Mouse (Mus musculus) lung, postnatal 0 days (tissue): Measurements from ENCODE around the gene Dnajb3. TPM values are rescaled to one million over a fixed set of nuclear protein-coding genes. Genes with fewer than 3 reads are reported as not detected.
"Not testable (repeated sequence)": the region's sequence is repeated elsewhere in the genome, so short reads cannot be mapped to it uniquely, and the experiment has no call there.

Source experiments
- ATAC-seq: fragments of 200-750 bp; cut with Nextera tagmentation; 2 replicates; pipeline ENCODE4 v1.8.0; 2017; ENCODE audit warnings: moderate library complexity
- DNase-seq: peaks from one replicate; pipeline ENCODE4 v3.0.0-alpha.2; 2016; ENCODE audit warnings: low spot score
- H3K27ac ChIP-seq: fragments of 300-500 bp; sonication (generic); 2 replicates; pipeline ENCODE4 v1.5.1; 2014; ENCODE audit warnings: antibody characterized with exemption, mild to moderate bottlenecking, low read length, mixed read lengths
- H3K27me3 ChIP-seq: fragments of 300-500 bp; sonication (generic); replicated peaks from 2 replicates; pipeline ENCODE4 v1.6.1; 2014; ENCODE audit warnings: low read length, mixed read lengths; ENCODE audit not compliant: insufficient read depth
- H3K36me3 ChIP-seq: fragments of 300-500 bp; sonication (generic); 2 replicates; pipeline ENCODE4 v1.6.1; 2014; ENCODE audit warnings: low read length, mixed read lengths; ENCODE audit not compliant: insufficient read depth
- H3K4me1 ChIP-seq: fragments of 300-500 bp; sonication (generic); 2 replicates; pipeline ENCODE4 v1.6.1; 2014; ENCODE audit warnings: antibody characterized with exemption, low read depth, low read length, mixed read lengths; ENCODE audit not compliant: insufficient read depth
- H3K4me2 ChIP-seq: fragments of 300-500 bp; sonication (generic); replicated peaks from 2 replicates; pipeline ENCODE4 v1.6.1; 2014; ENCODE audit warnings: low read depth, mild to moderate bottlenecking, low read length, moderate library complexity, mixed read lengths
- H3K4me3 ChIP-seq: fragments of 300-500 bp; sonication (generic); 2 replicates; pipeline ENCODE4 v1.5.1; 2014; ENCODE audit warnings: low read depth, low read length
- H3K9ac ChIP-seq: fragments of 300-500 bp; sonication (generic); replicated peaks from 2 replicates; pipeline ENCODE4 v1.6.1; 2014; ENCODE audit warnings: low read depth, mild to moderate bottlenecking
- H3K9me3 ChIP-seq: fragments of 300-500 bp; sonication (generic); 2 replicates; pipeline ENCODE4 v1.6.1; 2016; ENCODE audit warnings: low read length, mixed read lengths
- CTCF ChIP-seq: IDR thresholded peaks from 2 replicates; pipeline ENCODE4 v1.5.1; 2016; ENCODE audit warnings: antibody characterized with exemption, mild to moderate bottlenecking
- EP300 ChIP-seq: IDR thresholded peaks from 2 replicates; pipeline ENCODE4 v1.6.1; 2016; ENCODE audit warnings: antibody characterized with exemption, mild to moderate bottlenecking, control low read depth
- WGBS: fragments of 180-500 bp; shearing (Covaris S2); extraction: QIAGEN DNeasy Blood & Tissue Kit; methylation state at CpG from one replicate; pipeline ENCODE4 v1.1.7; 2014; 5-methylcytosine and 5-hydroxymethylcytosine counted together
- polyA plus RNA-seq: library from polyadenylated mRNA; unstranded; fragments of >200 nt; fragmentation: Nextera tagmentation; extraction: Ambion mirVana; gene quantifications from 2 replicates; pipeline ENCODE4 v1.2.1, GENCODE M21; 2015

Dnajb3 gene
- polyA plus RNA-seq, 1 experiment from 2014 or later = 2.7 TPM

GRCm38 (mm10) chr1:88229986-88230385 is 24.4 kb upstream of the Dnajb3 start:
- peaks cover 70% of the 10 kb centered on the region for H3K9me3 ChIP-seq
- H3K4me2 ChIP-seq = no peak overlapping the region
- H3K9ac ChIP-seq = no peak overlapping the region
- DNase-seq (no peak), ATAC-seq (no peak)
- H3K4me3 ChIP-seq = no peak overlapping the region
- no peak for TF ChIP-seq CTCF
- no peak for TF ChIP-seq EP300
- no peaks in the 10 kb centered on the region for H3K4me1 ChIP-seq
- H3K36me3 ChIP-seq = no peaks in the 10 kb centered on the region
- no peak overlapping the region for H3K27ac ChIP-seq
- H3K27me3 ChIP-seq = no peaks in the 10 kb centered on the region
- WGBS = 80% methylated on average over 5 of the region's 5 CpGs

GRCm38 (mm10) chr1:88229566-88229965 is 24.0 kb upstream of the Dnajb3 start:
- no peak overlapping the region for H3K4me3 ChIP-seq
- no peaks in the 10 kb centered on the region for H3K27me3 ChIP-seq
- no peaks in the 10 kb centered on the region for H3K4me1 ChIP-seq
- 72% methylated on average over 3 of the region's 3 CpGs for WGBS
- no peaks in the 10 kb centered on the region for H3K36me3 ChIP-seq
- H3K9me3 ChIP-seq = peaks cover 66% of the 10 kb centered on the region
- ATAC-seq (no peak), DNase-seq (no peak)
- no peak overlapping the region for H3K27ac ChIP-seq
- H3K4me2 ChIP-seq = no peak overlapping the region
- TF ChIP-seq EP300 (no peak), CTCF (no peak)
- no peak overlapping the region for H3K9ac ChIP-seq

- DNase-seq = no peak
- no peak for ATAC-seq
- Histone ChIP-seq H3K9me3 (peaks cover 60% of the 10 kb centered on the region), H3K27me3 (no peaks in the 10 kb centered on the region), H3K9ac (no peak overlapping the region), H3K4me3 (no peak overlapping the region), H3K4me1 (no peaks in the 10 kb centered on the region), H3K36me3 (no peaks in the 10 kb centered on the region), H3K27ac (no peak overlapping the region), H3K4me2 (no peak overlapping the region)
- WGBS = 70% methylated on average over 7 of the region's 7 CpGs
- TF ChIP-seq CTCF (no peak), EP300 (no peak)
Observed at GRCm38 (mm10) chr1:88228121-88228520, 22.5 kb upstream of the Dnajb3 start.

- H3K27me3 ChIP-seq = no peaks in the 10 kb centered on the region
- H3K9ac ChIP-seq = no peak overlapping the region
- WGBS = 47% methylated on average over 2 of the region's 2 CpGs
- no peak for DNase-seq
- ATAC-seq = no peak
- no peak overlapping the region for H3K4me2 ChIP-seq
- no peak overlapping the region for H3K27ac ChIP-seq
- H3K4me3 ChIP-seq = no peak overlapping the region
- no peaks in the 10 kb centered on the region for H3K4me1 ChIP-seq
- H3K9me3 ChIP-seq = peaks cover 55% of the 10 kb centered on the region
- TF ChIP-seq CTCF = no peak
- TF ChIP-seq EP300 = no peak
- H3K36me3 ChIP-seq = no peaks in the 10 kb centered on the region
Observed at GRCm38 (mm10) chr1:88227482-88227881, 21.9 kb upstream of the Dnajb3 start.

- Histone ChIP-seq H3K9ac (no peak within 1 kb of the TSS), H3K4me2 (no peak within 1 kb of the TSS), H3K27ac (no peak within 1 kb of the TSS), H3K9me3 (peaks cover 50% of the 10 kb centered on the region), H3K36me3 (no peaks in the 10 kb centered on the region), H3K4me3 (no peak within 1 kb of the TSS), H3K4me1 (no peaks in the 10 kb centered on the region), H3K27me3 (no peaks in the 10 kb centered on the region)
- DNase-seq (no peak), ATAC-seq (no peak)
- no peak for TF ChIP-seq CTCF
- no peak for TF ChIP-seq EP300
- 43% methylated on average over 5 of the region's 5 CpGs for WGBS
Observed at GRCm38 (mm10) chr1:88226670-88227379, 21.2 kb upstream of the Dnajb3 start, which contains the start of gene Mroh2a. Gene Mroh2a, plus strand, starts transcription at chr1:88226986.

GRCm38 (mm10) chr1:88225741-88226140 is 20.2 kb upstream of the Dnajb3 start:
- ATAC-seq (no peak), DNase-seq (no peak)
- Histone ChIP-seq H3K4me3 (no peak overlapping the region), H3K9me3 (peaks cover 41% of the 10 kb centered on the region), H3K27me3 (no peaks in the 10 kb centered on the region), H3K4me1 (no peaks in the 10 kb centered on the region), H3K36me3 (no peaks in the 10 kb centered on the region), H3K9ac (no peak overlapping the region), H3K27ac (no peak overlapping the region), H3K4me2 (no peak overlapping the region)
- TF ChIP-seq EP300 (no peak), CTCF (no peak)

GRCm38 (mm10) chr1:88225301-88225700 is 19.7 kb upstream of the Dnajb3 start:
- not testable (repeated sequence) for H3K4me3 ChIP-seq, H3K4me1 ChIP-seq, H3K4me2 ChIP-seq, H3K36me3 ChIP-seq, H3K27ac ChIP-seq, ATAC-seq, H3K27me3 ChIP-seq, DNase-seq, H3K9ac ChIP-seq
- 28% methylated on average over 2 of the region's 2 CpGs for WGBS
- peaks cover 36% of the 10 kb centered on the region for H3K9me3 ChIP-seq
